Mouse (Mus musculus) lung, adult 18-20 months (tissue): ENCODE data around the gene Cib4.

Source experiments
- DNase-seq, 2 experiments: peaks; one replicate each; pipeline ENCODE4 v3.0.0; 2022; ENCODE audit warnings: mixed read lengths in 2 of 2

Gene Cib4

DNA sequence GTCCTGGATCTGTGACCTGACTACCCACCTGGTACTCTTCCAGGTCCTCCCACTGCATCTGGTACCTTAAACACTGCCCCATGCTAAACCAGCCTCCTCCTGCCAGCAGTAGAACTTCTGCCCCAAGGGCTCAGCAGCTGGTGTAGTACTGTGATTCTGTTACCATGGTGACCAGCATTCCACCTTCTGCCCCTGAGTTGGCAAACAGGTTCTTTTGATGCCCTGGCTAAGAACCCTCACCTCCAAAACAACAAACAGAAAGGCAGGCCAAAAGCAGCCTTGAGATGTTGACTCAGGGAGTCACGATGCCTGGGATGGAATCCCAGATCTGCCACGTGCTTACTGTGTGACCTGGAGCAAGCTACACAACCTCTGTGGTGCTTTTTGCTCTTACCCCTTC, at the start of gene Cib4:
Cib4 (minus strand) TSS at position 139 of the 400 bp plus-strand sequence.
- DNase-seq, result peak; percentile 69 to 82

DNA sequence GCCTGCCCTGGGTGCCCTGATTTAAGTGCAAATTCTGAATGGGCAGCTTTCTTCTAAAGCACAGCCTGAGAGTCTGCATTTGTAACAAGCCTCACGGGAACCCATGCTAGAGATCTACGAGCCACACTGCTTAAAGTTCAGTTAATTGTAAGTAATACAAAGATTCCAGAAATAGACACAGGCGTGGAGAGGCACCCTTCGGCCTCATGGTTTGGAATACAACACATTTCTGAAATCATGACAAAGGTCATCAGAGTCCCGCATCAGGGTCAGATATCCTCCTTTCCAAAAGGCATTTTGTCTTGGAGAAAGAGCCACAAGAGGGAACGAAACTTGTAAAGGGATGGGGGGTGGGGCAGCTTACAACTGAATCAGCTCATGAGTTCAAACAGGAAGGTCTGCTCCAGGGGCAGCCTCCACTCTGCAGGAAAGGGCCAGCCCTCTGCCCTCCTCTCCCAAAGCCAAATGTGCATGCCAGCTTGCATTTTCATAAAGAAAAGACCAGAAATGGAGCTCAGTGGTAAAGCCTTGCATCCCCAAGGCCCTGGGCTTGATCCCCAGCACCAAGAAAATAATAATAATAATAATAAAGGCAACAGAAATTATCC, 49.4 kb upstream of the Cib4 start:
- DNase-seq, result no peak

- DNase-seq, result peak in 1 of 2 experiments; percentile 22
Measured at GRCm38 (mm10) chr5:30593811-30594504, 48.3 kb upstream of the Cib4 start.

- DNase-seq, result no peak
Measured at GRCm38 (mm10) chr5:30593360-30593759, 47.7 kb upstream of the Cib4 start.

- DNase-seq, result no peak
Measured at GRCm38 (mm10) chr5:30592279-30592980, 46.8 kb upstream of the Cib4 start.

DNA sequence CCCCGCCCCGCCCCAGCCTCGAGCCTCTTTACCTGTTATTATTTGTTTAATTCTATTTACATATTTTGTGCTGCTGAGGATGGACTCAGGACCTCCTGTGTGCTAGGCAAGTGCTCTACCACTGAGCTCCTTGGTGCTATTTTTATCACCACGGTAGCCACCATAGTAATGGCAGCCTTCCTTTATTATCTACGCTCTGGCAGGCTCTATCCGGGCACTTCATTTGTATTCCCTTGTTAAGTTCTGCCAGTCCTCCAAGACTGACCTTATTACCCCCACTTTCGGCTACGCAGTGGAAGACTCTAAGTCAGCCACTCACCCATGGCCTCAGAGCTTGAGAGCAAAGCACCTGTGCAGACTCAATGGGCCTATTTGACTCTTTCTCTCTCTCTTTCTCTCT, 46.1 kb upstream of the Cib4 start:
- DNase-seq, result no peak

- no peak for DNase-seq
Measured at GRCm38 (mm10) chr5:30591205-30591731, 45.6 kb upstream of the Cib4 start.

- no peak for DNase-seq
Measured at GRCm38 (mm10) chr5:30590231-30590630, 44.6 kb upstream of the Cib4 start.

- DNase-seq, result no peak
Measured at GRCm38 (mm10) chr5:30589546-30589945, 43.9 kb upstream of the Cib4 start.

GRCm38 (mm10) chr5:30589069-30589468, 43.4 kb upstream of the Cib4 start:
- no peak for DNase-seq

DNA sequence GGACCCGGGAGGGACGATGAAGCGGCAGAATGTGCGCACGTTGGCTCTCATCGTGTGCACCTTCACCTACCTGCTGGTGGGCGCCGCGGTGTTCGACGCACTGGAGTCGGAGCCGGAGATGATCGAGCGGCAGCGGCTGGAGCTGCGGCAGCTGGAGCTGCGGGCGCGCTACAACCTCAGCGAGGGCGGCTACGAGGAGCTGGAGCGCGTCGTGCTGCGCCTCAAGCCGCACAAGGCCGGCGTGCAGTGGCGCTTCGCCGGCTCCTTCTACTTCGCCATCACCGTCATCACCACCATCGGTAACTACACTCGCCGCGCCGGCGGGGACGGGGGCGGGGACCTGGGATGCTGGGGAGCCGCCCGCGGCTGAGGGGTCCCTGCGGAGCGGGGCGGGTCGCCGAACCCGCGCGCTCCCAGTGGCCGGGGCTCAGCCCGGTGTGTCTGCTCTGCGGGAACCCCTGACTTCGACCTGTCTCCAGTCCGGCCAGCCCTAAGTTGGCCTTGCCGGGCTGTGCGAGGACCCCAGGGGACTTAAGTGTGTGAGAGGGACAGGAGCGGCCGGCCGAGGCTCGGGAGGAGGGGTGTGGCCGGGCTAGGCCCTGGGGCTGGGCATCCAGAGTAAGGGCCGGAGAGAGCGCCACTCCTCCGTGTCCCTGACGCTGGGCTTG, 42.8 kb upstream of the Cib4 start:
- peak in 1 of 2 experiments; percentile 23 for DNase-seq

DNA sequence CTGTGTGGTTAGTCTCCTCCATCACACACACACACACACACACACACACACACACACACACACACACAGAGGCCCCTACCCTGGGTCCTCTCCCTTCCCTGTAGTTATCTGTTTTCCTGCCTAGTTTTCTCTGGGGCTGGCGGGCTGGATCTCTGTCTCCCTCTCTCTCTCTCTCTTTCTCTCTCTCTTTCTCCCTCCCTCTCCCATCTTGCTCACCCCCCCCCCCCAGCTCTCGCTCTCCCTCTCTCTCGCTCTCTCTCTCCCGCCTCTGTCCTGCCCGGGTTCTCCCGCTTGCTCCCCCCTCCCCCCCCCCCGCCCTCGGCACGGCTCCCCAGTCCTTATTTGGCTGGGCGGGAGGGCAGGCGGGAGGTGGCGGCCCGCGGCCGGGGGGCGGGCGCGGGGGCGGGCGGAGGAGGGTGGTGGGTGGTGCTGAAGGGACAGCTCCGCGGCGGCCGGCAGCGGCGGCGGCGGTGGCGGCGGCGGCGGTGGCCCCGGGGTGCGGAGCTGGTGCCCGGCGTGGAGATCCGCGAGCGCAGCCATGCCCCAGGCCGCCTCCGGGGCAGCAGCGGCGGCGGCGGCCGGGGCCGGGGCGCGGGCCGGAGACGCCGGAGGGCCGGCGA, 42.2 kb upstream of the Cib4 start, which contains the start of gene Kcnk3:
Kcnk3 (plus strand) TSS at position 490 of the 620 bp plus-strand sequence.
- DNase-seq, result peak; percentile 51 to 66

DNA sequence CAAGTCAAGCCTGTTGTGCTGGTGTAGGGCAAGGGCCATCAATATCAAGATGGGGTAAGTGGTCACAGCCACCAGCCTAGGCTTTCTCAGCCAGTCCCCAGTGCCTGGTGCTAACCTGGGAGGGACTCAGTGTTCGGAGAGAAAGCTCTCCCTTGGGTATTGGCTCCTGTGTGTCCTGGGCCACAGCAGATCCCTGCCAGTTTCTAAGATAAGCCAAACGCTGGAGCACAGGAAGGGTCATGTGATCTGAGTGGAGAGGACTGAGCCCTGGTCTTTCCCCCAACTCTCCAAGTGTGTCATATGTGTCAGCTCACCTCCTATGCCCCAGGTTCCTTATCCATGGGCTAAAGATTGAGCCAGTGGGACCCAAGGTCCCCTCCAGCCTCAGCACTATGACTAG, 41.5 kb upstream of the Cib4 start:
- no peak for DNase-seq

DNA sequence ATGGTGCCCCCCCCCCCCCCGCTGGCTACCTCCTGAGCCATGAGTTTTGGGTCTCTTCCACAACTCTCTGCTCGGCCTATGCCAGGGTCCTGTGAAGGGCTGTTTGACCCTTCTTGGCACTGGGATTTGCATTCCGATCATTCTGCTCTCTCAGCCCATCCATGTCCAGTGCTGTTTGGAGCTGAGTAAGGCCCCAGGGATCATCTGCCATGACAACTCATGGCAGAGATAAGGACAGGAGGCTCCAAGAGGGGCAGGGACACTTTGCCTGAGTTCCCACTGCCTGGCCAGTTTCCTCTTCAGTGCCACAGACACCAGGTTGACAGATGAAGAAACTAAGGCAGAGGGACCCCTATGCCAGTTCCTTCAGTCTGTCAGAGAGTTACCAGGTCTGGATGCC, 41.0 kb upstream of the Cib4 start:
- DNase-seq, result no peak

DNA sequence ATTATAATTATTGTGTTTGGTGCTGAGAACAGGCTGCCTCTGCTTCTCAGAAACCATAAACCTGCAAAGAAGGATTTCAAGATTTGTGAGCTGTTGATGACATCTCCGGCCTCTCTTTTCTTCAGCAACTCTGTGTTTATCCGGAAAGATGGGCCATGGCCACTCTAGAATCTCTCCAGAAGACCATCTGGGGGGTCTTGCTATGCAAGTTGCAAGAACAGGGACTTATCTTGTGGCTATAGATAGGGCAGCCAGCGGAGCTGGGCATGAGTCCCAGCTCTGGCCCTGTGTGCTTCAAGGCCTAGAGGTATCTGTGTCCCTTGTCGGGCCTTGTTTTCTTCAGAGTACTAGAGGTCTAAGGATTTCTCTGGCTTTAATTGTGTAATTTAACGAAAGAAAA, 36.4 kb upstream of the Cib4 start:
- DNase-seq, result no peak

- no peak for DNase-seq
Measured at GRCm38 (mm10) chr5:30580725-30581124, 35.1 kb upstream of the Cib4 start.

DNA sequence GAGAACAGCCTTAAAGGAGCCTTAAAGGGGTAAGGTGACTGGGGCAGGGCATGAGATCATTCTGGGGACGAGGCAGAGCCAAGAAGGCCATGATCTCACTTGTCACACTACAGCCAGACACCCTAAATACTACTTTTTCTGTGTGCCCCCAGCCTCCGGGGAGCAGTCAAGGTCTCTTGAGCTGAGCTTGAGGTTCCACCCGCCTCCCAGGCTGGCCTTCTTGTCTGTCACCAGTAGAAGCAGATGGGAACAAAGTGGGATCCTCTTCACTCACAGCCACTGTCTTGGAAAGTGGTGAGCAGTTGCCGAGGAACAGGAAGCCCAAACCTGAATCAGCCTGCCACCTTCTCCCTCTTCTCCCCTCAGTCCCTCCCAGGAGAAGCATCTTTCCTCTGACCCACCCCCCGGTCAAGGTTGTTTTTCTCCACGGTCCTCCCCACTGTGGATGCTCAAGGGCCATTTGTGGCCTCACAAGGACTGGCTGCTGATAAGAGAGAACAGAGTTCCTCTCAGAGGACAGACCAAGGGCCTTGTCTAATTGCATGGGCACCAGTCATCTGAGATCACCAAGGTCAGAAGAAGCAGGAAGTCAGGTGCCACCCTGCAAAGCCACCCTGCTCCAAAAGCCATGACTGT, 32.9 kb upstream of the Cib4 start:
- no peak for DNase-seq

- no peak for DNase-seq
Measured at GRCm38 (mm10) chr5:30577654-30578310, 32.1 kb upstream of the Cib4 start.

DNA sequence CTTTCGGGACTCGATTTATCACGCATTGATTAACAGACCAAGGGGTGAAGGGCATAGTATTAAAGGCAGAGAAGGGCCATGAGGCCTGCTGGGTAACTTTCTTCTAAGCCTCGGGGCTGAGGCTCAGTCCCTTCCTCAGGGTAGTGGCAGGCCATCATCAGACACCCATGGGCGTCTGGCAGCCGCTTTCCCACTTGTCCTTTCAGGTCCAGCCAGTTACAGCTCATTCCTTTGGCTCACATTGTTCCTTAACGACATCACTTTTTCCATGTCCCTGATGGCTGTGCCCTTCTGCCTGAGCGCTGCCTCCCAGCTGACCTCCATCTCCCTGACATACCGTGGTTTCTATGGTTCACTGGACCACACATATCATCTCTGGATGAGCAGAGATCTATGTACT, 31.6 kb upstream of the Cib4 start:
- DNase-seq, result peak in 1 of 2 experiments; percentile 17

DNA sequence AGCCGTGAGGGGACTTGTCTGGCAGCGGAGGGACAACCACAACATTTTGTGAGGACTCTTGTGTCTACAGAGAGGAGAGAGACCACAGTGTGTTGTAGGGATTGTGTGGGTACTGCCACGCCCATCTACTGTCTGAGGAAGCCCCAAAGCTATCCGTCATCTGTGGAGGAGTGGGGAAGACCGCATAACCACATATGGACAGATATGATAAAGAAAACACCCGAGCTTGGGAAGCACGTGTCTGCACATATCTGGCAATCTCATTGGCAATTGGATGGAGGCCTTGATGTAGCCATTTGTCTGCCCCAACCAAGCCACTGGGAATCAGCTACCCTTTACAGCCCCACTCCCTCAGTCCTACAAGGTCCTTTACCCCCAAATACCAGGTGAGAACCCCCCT, 30.6 kb upstream of the Cib4 start:
- DNase-seq, result no peak

DNA sequence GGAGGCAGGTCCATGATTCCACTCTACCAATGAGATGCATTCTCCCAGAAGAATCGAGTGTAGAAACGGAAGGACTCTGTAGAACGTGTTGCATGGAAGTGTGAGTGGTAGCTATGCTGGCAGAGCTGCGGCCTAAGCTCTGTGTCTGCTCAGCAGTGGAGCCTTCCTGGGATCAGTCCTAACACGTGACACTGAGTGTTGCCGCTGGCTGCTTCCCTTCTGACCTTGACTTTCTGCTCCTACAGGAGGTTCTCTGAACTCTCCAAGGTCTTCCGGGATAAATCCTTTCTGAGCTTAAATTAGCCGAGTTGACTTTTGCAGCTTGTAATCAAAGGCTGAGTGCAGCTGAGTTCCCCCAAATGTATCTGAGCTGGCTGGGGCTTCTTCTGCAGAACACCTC, 28.7 kb upstream of the Cib4 start:
- DNase-seq, result no peak

DNA sequence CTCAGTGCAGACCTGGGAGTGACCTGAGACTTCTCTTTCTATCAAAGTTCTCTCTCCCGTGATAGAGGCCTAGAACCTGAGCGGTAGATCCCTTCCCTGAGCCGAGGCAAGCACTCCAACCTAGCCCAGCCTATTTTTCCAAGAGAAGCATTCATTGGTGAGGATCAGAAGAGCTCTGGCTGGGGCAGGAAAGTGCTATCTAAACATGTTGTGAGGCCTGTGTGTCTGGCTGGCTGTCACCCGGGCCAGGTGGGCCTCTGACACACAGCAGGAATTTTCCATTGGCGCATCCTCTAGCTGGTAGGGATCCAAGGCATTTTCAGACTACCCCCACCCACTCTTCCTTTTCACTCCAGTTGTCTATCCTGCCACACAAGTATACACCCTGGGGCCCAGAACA, 26.2 kb upstream of the Cib4 start:
- DNase-seq, result no peak
